Mouse (Mus musculus) bone marrow macrophage, adult 2 months (primary cell): Measurements from ENCODE around the gene Hoxc4.

ENCODE experiments used
- CTCF ChIP-seq: IDR thresholded peaks from 2 replicates; pipeline ENCODE4 v1.5.1; 2012; ENCODE audit warnings: low read depth, mild to moderate bottlenecking, low read length, moderate library complexity
- POLR2A ChIP-seq: IDR thresholded peaks from 2 replicates; pipeline ENCODE4 v1.6.1; 2012; ENCODE audit warnings: mild to moderate bottlenecking, low read depth, low read length, borderline replicate concordance

GRCm38 (mm10) chr15:102972254-102972653 lies 46.5 kb upstream of the Hoxc4 start:
- TF ChIP-seq CTCF (no peak), POLR2A (no peak)
